Mouse (Mus musculus): Measurements from ENCODE around the gene Ormdl2.
"Not testable (repeated sequence)": the region's sequence is repeated elsewhere in the genome, so short reads cannot be mapped to it uniquely, and the experiment has no call there.

The Ormdl2 gene

GRCm38 (mm10) chr10:128821358-128822056 lies at the start of gene Ormdl2:
Ormdl2 (minus strand) TSS chr10:128821645.
- peak; percentile 99 for DNase-seq

GRCm38 (mm10) chr10:128870341-128870740 lies 48.9 kb upstream of the Ormdl2 start:
- DNase-seq = no peak

DNA sequence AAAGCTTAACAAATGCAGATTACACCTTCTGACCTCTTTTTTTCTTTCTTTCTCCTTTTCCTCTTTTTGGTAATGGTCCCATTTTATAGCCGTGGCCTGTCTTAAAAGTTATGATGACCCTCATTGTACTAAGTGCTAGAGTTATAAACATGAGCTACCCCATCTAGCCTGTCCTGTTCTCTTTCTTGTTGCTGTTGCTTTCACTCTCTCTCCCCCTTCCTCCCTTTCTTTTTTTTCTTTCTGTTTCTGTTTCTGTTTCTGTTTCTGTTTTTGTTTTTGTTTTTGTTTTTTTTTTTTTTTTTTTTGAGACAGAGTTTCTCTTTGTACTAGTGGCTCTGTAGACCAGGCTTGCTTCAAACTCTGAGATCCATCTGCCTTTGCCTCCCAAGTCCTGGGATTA lies 45.1 kb upstream of the Ormdl2 start:
- DNase-seq = no peak

- DNase-seq = no peak
Measured at GRCm38 (mm10) chr10:128866042-128866441, 44.6 kb upstream of the Ormdl2 start.

GRCm38 (mm10) chr10:128861176-128861575 lies 39.7 kb upstream of the Ormdl2 start:
- no peak for DNase-seq

DNA sequence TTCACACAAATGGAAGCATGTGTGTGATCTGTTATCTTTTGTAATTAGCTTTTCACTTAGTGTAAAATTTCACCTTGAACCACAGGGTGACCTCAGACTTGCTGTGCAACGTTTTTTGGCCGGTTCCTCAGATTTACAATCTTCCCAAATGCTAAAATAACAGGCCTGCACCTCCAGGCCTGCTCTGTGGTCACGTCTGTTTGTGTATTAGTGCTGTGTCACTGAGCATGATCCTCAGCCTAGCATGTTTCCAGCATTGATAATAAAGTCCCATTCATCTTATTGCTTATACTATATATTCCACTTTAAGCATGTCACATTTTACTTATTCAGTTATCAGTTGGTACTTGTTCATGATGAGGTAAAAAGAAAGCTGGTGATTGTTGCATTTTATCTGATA lies 28.9 kb upstream of the Ormdl2 start:
- DNase-seq = no peak

GRCm38 (mm10) chr10:128848426-128848825 lies 27.0 kb upstream of the Ormdl2 start:
- peak; percentile 5 to 19 for DNase-seq

DNA sequence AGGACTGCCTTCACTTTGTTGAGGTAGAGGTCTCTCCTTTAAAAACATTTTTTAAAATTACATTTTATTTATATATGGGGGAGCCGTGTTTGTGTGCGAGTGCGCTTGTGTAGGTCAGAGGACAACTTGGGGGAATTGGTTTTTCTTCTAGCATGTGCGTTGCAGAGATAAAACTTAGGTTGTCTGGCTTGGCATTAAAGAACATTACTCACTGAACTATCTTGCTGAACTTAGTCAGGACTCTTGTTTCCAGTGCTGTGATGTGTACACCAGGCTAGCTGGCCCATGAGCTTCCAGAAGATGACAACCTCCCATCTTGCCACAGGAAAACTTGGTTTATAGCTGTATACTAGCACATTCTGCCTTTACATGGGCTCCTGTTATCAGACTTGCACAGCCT lies 25.2 kb upstream of the Ormdl2 start:
- no peak for DNase-seq

DNA sequence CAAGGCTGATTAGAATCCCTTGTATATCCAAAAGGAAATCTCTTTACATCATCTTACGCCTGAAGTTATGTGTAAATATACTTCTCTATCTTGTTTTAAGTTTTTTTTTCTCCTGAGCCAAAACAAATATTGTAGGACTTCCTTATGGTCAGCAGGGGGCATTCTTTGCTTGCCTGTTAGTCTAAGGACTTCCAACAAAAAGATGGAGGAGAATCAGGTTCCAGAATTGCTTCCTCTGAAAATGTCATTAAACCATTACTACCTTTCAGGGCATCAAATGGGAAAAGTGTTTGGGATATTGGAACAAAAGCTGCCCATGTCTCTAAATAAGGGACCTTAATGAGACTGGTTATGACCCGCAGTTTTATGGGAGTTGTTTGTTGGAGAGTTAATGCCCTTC lies 24.1 kb upstream of the Ormdl2 start:
- no peak for DNase-seq

- DNase-seq = no peak
Measured at GRCm38 (mm10) chr10:128843260-128843659, 21.8 kb upstream of the Ormdl2 start.

DNA sequence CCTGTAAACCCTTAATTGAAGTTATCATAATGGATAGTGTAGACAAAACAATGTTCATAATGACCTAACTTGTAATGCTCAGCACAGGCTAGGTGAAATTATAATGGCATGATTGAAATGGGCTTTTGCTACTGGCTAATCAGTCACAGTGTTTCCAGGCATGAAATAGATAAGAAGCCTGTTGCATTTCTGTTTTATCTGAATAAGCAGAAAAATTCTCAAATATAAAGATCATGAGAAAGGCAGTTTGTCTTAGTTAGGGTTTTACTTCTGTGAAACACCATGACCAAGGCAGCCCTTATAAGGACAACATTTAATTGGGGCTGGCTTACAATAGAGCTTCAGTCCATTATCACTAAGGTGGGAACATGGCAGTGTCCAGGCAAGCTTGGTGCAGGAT lies 19.2 kb upstream of the Ormdl2 start:
- no peak for DNase-seq

DNA sequence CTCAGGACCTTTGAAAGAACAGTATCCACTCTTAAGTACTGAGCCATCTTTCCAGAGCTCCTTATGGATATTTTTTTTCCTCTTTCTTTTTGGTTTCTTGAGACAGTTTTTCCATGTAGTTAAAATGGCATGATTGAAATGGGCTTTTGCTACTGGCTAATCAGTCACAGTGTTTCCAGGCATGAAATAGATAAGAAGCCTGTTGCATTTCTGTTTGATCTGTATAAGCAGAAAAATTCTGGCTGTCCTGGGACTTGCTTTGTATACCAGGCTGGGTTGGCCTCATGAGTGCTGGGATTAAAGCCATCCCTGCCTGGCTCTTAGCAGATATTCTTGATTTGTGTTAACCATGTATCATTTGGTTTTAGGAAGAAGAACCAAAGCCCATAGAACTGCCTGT lies 18.0 kb upstream of the Ormdl2 start:
- DNase-seq = no peak

GRCm38 (mm10) chr10:128837400-128837799 lies 16.0 kb upstream of the Ormdl2 start:
- no peak for DNase-seq

DNA sequence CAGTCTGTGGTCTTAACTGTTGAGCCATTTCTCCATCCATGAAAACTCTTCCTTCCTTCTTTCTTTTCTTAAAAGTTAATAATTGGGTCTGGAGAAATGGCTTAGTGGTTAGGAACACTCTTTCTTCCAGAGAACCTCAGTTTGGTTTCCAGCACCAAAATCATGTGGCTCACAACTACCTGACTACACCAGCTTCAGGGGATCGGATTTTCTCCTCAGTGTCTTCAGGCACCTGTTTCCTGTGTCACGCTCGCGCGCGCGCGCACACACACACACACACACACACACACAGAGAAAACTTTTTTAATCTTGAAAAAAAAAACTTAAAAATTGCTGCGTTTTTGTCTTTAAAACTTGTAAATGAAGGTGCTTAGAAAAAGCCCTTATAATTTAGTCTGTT lies 2.4 kb upstream of the Ormdl2 start:
- no peak for DNase-seq

DNA sequence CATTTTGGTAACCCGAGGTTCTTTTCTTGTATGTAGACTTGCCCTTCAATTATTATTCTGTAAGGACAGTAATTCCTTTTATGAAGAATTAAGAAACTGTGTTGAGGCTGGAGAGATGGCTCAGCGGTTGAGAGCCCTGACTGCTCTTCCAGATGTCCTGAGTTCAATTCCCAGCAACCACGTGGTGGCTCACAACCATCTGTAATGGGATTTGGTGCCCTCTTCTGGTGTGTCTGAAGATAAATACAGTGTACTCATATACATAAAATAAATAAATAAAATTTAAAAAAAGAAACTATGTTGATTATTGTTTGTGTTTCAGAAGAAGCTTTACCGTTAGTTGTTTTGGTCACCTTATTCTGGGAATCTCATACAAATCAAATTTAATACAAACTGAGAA lies 1.6 kb upstream of the Ormdl2 start:
- DNase-seq = not testable (repeated sequence)

DNA sequence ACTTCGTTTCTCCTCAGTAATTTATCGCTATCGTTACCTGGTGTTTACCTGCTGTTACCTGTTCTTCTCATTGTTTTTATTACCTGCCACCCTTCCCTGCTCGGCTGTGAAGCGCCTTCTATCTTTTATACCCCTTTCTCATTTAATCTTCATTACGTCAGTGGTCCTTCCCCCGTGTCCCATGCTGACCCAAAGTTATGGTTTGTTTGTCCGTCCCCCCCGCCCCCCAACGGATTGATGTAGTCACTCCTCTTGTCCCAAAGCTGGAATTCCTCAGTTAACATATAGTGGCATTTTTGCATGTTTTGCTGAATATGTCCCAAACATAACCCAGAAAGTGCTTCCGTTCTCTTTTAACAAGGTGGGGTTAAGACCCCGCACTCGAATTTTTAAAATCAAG lies 690 bp upstream of the Ormdl2 start:
- DNase-seq = no peak

DNA sequence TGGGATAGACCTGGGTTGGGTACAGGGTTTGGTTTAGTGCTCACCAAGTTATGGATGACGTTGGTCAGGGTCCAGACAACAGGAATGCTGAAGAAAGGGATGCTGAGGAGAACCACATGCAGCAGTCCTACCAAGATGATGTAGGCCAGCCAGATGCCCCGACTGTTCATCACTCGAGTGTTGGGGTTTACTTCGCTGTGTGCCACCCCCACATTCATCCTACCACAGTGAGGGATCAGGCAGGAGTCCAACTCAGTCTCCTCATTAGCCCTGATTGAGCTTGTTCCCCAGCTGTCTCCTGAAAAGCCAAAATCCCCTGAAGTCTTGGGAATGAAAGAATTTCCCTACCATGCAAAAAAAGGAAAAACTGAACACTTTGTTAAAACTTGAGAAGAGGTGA lies 1.2 kb downstream of the Ormdl2 start:
- no peak for DNase-seq

DNA sequence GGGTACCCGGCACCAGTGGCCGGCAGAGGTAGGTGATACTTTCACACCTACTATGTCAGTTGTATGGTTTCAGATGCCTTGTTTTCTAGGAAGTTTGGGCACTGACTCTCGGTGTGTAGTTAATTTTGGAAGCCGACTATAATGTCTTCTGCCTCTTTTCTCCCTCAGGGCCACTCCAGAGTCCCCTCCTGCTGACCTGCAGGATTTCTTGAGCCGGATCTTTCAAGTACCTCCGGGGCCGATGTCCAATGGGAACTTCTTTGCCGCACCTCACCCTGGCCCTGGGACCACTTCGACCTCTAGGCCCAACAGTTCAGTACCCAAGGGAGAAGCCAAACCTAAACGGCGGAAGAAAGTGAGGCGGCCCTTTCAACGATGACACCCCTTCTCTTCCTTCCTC lies 4.4 kb downstream of the Ormdl2 start, which contains the start of gene Sarnp:
Gene Sarnp (plus strand): TSS at position 301 of the 400 bp plus-strand sequence.
- no peak for DNase-seq

- no peak for DNase-seq
Measured at GRCm38 (mm10) chr10:128807018-128807417, 14.4 kb downstream of the Ormdl2 start.

DNA sequence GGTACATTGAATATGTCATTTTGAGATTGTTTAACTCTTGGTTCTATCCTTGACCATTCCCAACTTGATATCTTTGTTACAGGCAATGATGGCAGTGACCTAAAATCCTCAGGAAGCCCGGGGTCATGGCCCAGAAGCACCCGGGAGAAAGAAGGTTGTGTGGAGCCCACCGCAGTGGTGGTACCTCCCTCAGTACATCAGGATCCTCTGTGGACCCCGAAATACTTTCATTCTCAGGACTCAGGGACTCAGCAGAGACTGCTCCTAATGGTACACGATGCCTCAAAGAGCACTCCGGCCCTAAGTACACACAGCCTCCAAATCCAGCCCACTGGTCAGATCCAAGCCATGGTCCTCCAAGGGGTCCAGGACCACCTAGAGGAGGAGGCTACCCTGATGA lies 15.4 kb downstream of the Ormdl2 start:
- no peak for DNase-seq

DNA sequence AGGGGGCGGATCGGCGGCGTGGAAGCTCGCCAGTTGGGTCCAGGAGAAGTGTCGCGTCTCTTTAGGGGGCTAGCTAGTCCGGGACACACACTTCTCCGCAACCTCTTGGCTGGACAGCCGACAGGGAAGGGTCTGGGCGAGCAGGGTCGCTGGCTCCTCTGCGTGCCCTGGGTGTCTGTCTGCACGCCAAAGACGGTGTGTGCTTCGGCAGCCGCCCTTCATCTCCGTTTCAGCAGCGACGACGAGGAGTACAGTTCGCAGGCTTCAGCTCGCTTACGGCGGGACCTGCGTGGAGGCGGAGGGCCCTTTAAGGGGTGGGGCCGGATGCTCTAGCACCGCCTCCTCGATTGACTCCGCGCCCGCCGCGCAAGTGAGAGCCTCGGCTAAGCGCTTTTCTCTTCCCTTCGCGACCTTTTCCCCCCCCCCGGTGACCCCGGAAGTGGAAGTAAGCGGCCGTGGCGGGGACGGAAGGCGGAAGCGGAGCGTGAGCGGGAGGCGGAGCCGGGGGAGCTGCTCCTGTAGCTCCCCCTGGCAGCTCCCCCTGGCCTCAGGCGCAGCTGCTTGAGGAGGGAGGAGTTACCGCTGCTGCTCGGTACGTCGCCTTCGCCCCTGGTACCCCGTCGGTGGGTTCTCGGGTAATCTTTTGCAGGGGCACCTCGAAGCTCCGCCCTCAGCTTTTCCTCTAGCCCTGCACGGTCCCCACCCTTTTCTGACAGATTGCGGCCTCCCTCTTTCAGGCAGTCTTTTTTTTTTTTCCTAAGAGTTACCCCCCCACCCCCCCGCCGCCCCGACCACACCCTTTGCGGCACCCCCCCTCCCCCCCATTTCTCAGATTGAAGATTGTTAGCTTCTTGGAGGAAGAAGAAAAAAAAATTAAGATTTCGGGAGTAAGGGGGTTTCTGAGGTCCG lies 16.1 kb downstream of the Ormdl2 start:
- peak; percentile 95 to 96 for DNase-seq

DNA sequence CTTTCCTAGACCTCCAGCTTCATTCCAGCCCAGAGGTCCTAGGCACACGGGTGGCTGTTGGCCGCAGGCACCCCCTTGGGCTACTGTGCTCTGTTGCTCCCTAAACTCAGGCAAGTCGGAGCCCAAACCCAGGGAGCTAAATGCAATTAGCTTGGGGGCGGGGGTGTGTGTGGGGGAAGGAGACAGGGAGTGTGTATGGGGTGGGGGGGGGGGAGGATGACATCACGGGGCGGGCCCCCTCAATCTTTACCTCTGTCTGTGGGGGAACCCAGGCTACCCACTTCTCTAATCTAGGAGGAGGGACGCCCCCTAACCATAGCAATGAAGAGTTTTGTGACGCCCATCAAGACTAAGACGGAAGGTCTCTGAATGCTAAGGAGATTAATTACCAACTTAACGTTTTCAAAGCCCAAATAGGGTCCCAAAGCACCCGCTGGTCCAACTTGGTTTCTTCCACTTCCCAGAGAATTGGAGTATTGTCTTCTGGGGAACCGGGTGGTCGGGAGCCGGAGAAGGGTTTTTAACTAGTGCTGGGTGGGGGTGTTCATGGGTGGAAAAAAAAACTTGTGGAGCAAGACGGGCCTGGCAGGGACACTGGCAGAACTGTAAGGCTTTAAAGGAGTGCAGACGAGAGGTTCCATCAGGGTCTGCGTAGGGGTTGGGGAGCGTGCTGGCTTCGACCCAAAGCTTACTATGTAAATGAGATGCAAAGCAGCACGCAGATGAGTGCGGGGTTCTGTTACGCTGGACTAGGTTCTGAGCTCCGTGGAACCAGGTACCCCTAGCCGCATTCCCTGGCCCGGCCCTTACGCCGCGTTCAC lies 17.0 kb downstream of the Ormdl2 start, which contains the start of gene Tmem198b:
Gene Tmem198b (minus strand): TSS at position 100 of the 821 bp plus-strand sequence.
- peak; percentile 55 to 65 for DNase-seq

- DNase-seq = peak; percentile 26 to 42
Measured at GRCm38 (mm10) chr10:128803771-128804270, 17.6 kb downstream of the Ormdl2 start, which contains the start of gene Dnajc14. Dnajc14 (plus strand) TSS chr10:128804062.

All from kidney, adult 8-10 months (tissue).